Mouse (Mus musculus) stomach, embryonic 15.5 days (tissue): ENCODE data around the gene Filip1l. TPM values are rescaled to one million over a fixed set of nuclear protein-coding genes. Genes with fewer than 3 reads are reported as not detected.
"Not testable (repeated sequence)": the region's sequence is repeated elsewhere in the genome, so short reads cannot be mapped to it uniquely, and the experiment has no call there.

Experiments used
- ATAC-seq: fragments of 200-750 bp; cut with Nextera tagmentation; 2 replicates; pipeline ENCODE4 v1.8.0; 2017; ENCODE audit warnings: low read depth, moderate number of reproducible peaks, moderate TSS enrichment; ENCODE audit not compliant: insufficient read depth, low FRiP score
- H3K27ac ChIP-seq: fragments of 300-500 bp; sonication (generic); 2 replicates; pipeline ENCODE4 v1.5.1; 2015; ENCODE audit warnings: mild to moderate bottlenecking, inconsistent platforms
- H3K27me3 ChIP-seq: fragments of 300-500 bp; sonication (generic); replicated peaks from 2 replicates; pipeline ENCODE4 v1.6.1; 2015; ENCODE audit warnings: inconsistent platforms
- H3K36me3 ChIP-seq: fragments of 300-500 bp; sonication (generic); 2 replicates; pipeline ENCODE4 v1.6.1; 2015; ENCODE audit warnings: inconsistent platforms
- H3K4me1 ChIP-seq: fragments of 300-500 bp; sonication (generic); 2 replicates; pipeline ENCODE4 v1.6.1; 2015; ENCODE audit warnings: inconsistent platforms
- H3K4me2 ChIP-seq: fragments of 300-500 bp; sonication (generic); 2 replicates; pipeline ENCODE4 v1.6.1; 2015; ENCODE audit warnings: mild to moderate bottlenecking, inconsistent platforms
- H3K4me3 ChIP-seq: fragments of 300-500 bp; sonication (generic); replicated peaks from 2 replicates; pipeline ENCODE4 v1.5.1; 2015; ENCODE audit warnings: inconsistent platforms
- H3K9ac ChIP-seq: fragments of 300-500 bp; sonication (generic); 2 replicates; pipeline ENCODE4 v1.6.1; 2015; ENCODE audit warnings: inconsistent platforms
- H3K9me3 ChIP-seq: fragments of 300-500 bp; sonication (generic); 2 replicates; pipeline ENCODE4 v1.6.1; 2016; ENCODE audit warnings: inconsistent platforms
- WGBS: fragments of 180-500 bp; shearing (Covaris S2); methylation state at CpG from one replicate; pipeline ENCODE4 v1.1.7; 2015; 5-methylcytosine and 5-hydroxymethylcytosine counted together
- polyA plus RNA-seq: library from polyadenylated mRNA; unstranded; fragments of >200 nt; fragmentation: Nextera tagmentation; extraction: Ambion mirVana; gene quantifications from 2 replicates; pipeline ENCODE4 v1.2.1, GENCODE M21; 2015

Filip1l gene
- polyA plus RNA-seq, 1 experiment from 2014 or later: 42.1 TPM

GRCm38 (mm10) chr16:57378631-57379330, 25.9 kb downstream of the Filip1l start:
- no peaks in the 10 kb centered on the region for H3K4me1 ChIP-seq
- H3K9me3 ChIP-seq: no peaks in the 10 kb centered on the region
- H3K9ac ChIP-seq: no peak overlapping the region
- H3K27ac ChIP-seq: no peak overlapping the region
- H3K4me2 ChIP-seq: no peak overlapping the region
- no peak overlapping the region for H3K4me3 ChIP-seq
- WGBS: 85% methylated on average over 9 of the region's 9 CpGs
- no peaks in the 10 kb centered on the region for H3K36me3 ChIP-seq
- ATAC-seq: no peak
- H3K27me3 ChIP-seq: no peaks in the 10 kb centered on the region

DNA sequence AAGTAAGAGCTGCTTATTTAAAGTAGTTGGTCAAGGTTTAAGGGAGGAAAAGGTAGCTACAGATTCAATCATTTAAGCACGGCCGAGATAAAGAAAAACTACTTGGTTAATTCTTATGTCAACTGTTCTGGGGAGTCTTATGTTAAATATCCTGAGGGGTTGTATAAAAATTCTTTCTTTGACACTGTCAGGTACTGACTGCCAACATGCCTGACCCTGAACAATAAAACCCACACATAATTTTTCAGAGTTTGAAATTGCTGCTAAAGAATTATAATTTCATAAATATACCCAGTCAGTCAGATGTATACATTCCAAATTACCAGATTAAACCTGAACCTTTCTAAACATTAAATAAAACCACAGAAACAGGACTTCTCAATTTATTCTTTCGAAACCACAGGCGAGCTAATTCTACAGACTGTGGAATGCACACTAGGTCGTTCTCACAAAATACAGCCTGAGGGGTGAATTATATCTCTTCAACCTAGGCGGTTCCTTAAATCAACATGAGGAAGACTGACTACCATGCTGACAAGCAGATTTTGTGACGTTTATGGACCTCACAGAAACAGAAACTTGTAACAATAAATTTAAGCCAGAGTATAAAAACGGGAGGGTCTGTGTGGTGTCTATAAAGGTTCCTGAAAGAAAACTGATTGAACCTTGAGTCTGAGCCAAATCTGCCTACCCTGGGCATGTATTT, 30.5 kb downstream of the Filip1l start:
- Histone ChIP-seq H3K27ac (no peak overlapping the region), H3K27me3 (no peaks in the 10 kb centered on the region), H3K9me3 (no peaks in the 10 kb centered on the region), H3K4me3 (no peak overlapping the region), H3K4me2 (no peak overlapping the region), H3K36me3 (no peaks in the 10 kb centered on the region), H3K9ac (no peak overlapping the region), H3K4me1 (no peaks in the 10 kb centered on the region)
- no peak for ATAC-seq
- WGBS: 39% methylated on average over 8 of the region's 8 CpGs

DNA sequence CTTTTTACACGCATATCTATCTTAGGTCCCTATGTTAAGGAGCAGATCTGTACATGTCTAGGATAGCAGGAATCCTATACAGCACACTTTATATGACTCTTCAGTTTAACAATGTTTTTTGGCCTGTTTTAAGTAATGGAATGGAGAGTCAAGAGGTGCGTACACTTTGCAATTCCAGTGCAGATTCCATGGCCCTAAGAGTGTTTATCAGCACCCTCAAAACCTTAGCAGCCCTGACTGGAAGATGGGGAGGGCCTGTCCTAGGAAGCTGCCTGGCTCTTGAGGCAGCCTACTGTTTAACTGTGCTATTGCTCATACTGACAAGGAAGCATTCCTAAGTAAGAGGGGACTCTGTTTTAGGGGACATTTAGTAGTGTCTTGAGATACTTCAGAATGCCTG, 31.4 kb downstream of the Filip1l start:
- Histone ChIP-seq H3K27ac (no peak overlapping the region), H3K9ac (no peak overlapping the region), H3K4me3 (no peak overlapping the region), H3K4me2 (no peak overlapping the region), H3K36me3 (no peaks in the 10 kb centered on the region), H3K27me3 (no peaks in the 10 kb centered on the region), H3K4me1 (no peaks in the 10 kb centered on the region), H3K9me3 (no peaks in the 10 kb centered on the region)
- WGBS: 95% methylated on average over 2 of the region's 2 CpGs
- ATAC-seq: no peak

DNA sequence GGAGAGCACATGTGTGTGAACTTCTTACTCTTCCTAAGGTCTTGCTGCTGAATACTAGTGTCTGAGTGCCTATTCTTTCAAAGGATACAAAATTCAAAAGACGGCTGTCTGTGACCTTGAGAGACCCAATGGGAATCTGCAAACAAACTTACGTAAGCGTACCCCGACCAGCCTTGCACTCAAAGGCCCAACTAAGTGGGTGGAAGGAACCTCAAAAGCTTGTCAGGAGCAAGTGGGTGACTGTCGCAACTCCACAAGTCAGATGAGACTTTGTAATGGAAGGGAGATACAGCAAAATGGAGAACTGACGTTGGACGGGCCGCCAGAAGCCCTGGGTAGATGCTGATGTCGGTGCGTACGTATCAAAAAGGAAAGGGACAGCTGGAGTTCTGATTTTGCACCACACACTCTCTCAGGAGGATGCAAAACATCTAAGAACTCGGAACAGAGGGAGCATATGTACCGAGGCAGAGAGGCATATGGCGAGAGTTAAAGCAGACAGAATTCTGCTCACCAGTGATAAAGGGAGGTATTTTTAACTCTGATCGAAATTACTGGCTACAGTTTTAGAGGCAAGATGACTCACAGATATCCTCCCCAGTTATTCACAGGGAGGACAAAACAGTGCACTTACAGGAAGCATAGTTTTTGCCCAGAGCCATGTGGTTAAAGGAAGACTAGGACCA, 36.8 kb downstream of the Filip1l start:
- WGBS: 85% methylated on average over 15 of the region's 15 CpGs
- Histone ChIP-seq H3K4me1 (no peaks in the 10 kb centered on the region), H3K4me2 (no peak overlapping the region), H3K4me3 (no peak overlapping the region), H3K9ac (no peak overlapping the region), H3K9me3 (no peaks in the 10 kb centered on the region), H3K27ac (no peak overlapping the region), H3K27me3 (no peaks in the 10 kb centered on the region), H3K36me3 (no peaks in the 10 kb centered on the region)
- no peak for ATAC-seq

DNA sequence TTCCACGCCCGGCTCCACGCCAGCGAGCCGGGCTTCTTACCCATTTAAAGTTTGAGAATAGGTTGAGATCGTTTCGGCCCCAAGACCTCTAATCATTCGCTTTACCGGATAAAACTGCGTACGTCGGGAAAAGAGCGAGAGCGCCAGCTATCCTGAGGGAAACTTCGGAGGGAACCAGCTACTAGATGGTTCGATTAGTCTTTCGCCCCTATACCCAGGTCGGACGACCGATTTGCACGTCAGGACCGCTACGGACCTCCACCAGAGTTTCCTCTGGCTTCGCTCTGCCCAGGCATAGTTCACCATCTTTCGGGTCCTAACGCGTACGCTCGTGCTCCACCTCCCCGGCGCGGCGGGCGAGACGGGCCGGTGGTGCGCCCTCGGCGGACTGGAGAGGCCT, 38.3 kb downstream of the Filip1l start:
- H3K4me3 ChIP-seq, H3K27me3 ChIP-seq, H3K9me3 ChIP-seq, H3K4me1 ChIP-seq, H3K27ac ChIP-seq, ATAC-seq, H3K9ac ChIP-seq, H3K4me2 ChIP-seq, H3K36me3 ChIP-seq: not testable (repeated sequence)
- WGBS: 32% methylated on average over 28 of the region's 39 CpGs

DNA sequence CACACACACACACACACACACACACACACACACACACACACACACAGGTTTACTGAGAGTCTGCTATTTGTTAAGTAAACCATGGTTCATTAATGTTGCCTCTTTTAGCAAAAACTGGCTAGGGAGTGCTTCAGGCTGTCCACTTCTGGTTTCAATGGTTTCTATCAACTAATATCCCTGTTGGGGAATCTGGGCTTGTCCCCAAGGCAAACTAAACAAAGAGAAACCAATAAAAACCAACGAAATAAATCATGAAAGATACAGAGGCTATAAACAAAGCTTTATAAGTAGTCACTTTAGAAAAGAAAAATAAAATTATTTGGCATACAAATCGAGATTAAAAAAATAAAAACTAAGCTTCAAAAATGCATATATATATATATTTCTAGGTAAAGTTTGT, 39.6 kb downstream of the Filip1l start:
- no peak overlapping the region for H3K9ac ChIP-seq
- no peak overlapping the region for H3K4me2 ChIP-seq
- no peaks in the 10 kb centered on the region for H3K4me1 ChIP-seq
- H3K27me3 ChIP-seq: no peaks in the 10 kb centered on the region
- H3K4me3 ChIP-seq: no peak overlapping the region
- ATAC-seq: no peak
- 60% methylated on average over 2 of the region's 2 CpGs for WGBS
- H3K36me3 ChIP-seq: no peaks in the 10 kb centered on the region
- H3K9me3 ChIP-seq: no peaks in the 10 kb centered on the region
- H3K27ac ChIP-seq: no peak overlapping the region

- Histone ChIP-seq H3K9me3 (no peaks in the 10 kb centered on the region), H3K27me3 (no peaks in the 10 kb centered on the region), H3K9ac (no peak overlapping the region), H3K27ac (peak overlapping the region; percentile 40; the same call in 1 of the 2 replicates), H3K4me2 (no peak overlapping the region), H3K36me3 (no peaks in the 10 kb centered on the region), H3K4me3 (no peak overlapping the region), H3K4me1 (no peaks in the 10 kb centered on the region)
- no peak for ATAC-seq
- WGBS: 57% methylated on average over 11 of the region's 11 CpGs
Measured at GRCm38 (mm10) chr16:57393161-57393560, 40.3 kb downstream of the Filip1l start.

GRCm38 (mm10) chr16:57396249-57396648, 43.4 kb downstream of the Filip1l start:
- no peaks in the 10 kb centered on the region for H3K27me3 ChIP-seq
- no peaks in the 10 kb centered on the region for H3K36me3 ChIP-seq
- no peak overlapping the region for H3K4me2 ChIP-seq
- 0 out of 2 replicates have a peak, but pooled peaks cover 4% of the 10 kb centered on the region for H3K4me1 ChIP-seq
- no peak overlapping the region for H3K4me3 ChIP-seq
- ATAC-seq: no peak
- 74% methylated on average over 6 of the region's 6 CpGs for WGBS
- H3K9ac ChIP-seq: no peak overlapping the region
- no peak overlapping the region for H3K27ac ChIP-seq
- H3K9me3 ChIP-seq: no peaks in the 10 kb centered on the region

GRCm38 (mm10) chr16:57397845-57398244, 45.0 kb downstream of the Filip1l start:
- Histone ChIP-seq H3K36me3 (no peaks in the 10 kb centered on the region), H3K4me2 (no peak overlapping the region), H3K9me3 (no peaks in the 10 kb centered on the region), H3K9ac (no peak overlapping the region), H3K27me3 (no peaks in the 10 kb centered on the region), H3K27ac (no peak overlapping the region), H3K4me3 (no peak overlapping the region), H3K4me1 (0 out of 2 replicates have a peak, but pooled peaks cover 4% of the 10 kb centered on the region)
- ATAC-seq: no peak
- WGBS: 78% methylated on average over 6 of the region's 6 CpGs

GRCm38 (mm10) chr16:57398387-57399214, 45.7 kb downstream of the Filip1l start:
- no peak overlapping the region for H3K27ac ChIP-seq
- no peaks in the 10 kb centered on the region for H3K9me3 ChIP-seq
- H3K4me1 ChIP-seq: 0 out of 2 replicates have a peak, but pooled peaks cover 4% of the 10 kb centered on the region
- H3K9ac ChIP-seq: no peak overlapping the region
- ATAC-seq: no peak
- H3K27me3 ChIP-seq: no peaks in the 10 kb centered on the region
- WGBS: 57% methylated on average over 18 of the region's 18 CpGs
- H3K4me2 ChIP-seq: no peak overlapping the region
- no peak overlapping the region for H3K4me3 ChIP-seq
- H3K36me3 ChIP-seq: no peaks in the 10 kb centered on the region

GRCm38 (mm10) chr16:57399566-57399965, 46.7 kb downstream of the Filip1l start:
- ATAC-seq: no peak
- no peak overlapping the region for H3K4me3 ChIP-seq
- H3K4me1 ChIP-seq: 0 out of 2 replicates have a peak, but pooled peaks cover 4% of the 10 kb centered on the region
- H3K36me3 ChIP-seq: no peaks in the 10 kb centered on the region
- WGBS: 71% methylated on average over 10 of the region's 10 CpGs
- no peak overlapping the region for H3K9ac ChIP-seq
- H3K27ac ChIP-seq: no peak overlapping the region
- no peaks in the 10 kb centered on the region for H3K9me3 ChIP-seq
- H3K4me2 ChIP-seq: no peak overlapping the region
- no peaks in the 10 kb centered on the region for H3K27me3 ChIP-seq
